Mouse (Mus musculus): ENCODE measurements around the gene Prdm5. TPM values are rescaled to one million over a fixed set of nuclear protein-coding genes. Genes with fewer than 3 reads are reported as not detected.

The Prdm5 gene
- polyA plus RNA-seq, 1 experiment from 2014 or later: 6.3 TPM

DNA sequence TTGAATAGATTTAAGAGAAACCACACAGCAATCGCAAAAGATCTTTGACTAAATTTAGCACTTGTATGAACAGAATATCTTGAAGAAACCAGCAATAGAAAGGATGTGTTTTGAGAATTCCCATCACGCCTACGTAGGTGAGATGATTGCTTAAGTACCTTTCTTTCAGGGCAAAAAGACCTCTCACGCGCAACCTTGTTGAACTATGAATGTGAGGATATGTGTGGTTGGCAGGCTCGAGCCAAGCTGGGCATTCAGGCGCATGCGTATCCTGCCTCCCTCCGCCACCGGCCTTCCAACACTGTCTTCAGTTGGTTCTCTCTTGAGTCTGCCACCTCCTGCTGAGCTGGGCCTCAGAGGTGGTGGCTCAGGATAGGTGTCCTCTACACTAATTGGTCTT lies 173.5 kb downstream of the Prdm5 start, which contains the start of gene 4930544G11Rik:
Gene 4930544G11Rik (plus strand): TSS at position 301 of the 400 bp plus-strand sequence.
- no peak within 1 kb of the TSS for H3K4me3 ChIP-seq
- no peak for ATAC-seq (replicated peaks)
- H3K36me3 ChIP-seq: no peaks in the 10 kb centered on the region
- no peak within 1 kb of the TSS for H3K4me2 ChIP-seq (replicated peaks)
- H3K27me3 ChIP-seq: no peaks in the 10 kb centered on the region
- WGBS: 98% methylated on average over 10 of the region's 10 CpGs
- no peaks in the 10 kb centered on the region for H3K4me1 ChIP-seq
- H3K27ac ChIP-seq (replicated peaks): no peak within 1 kb of the TSS
- H3K9ac ChIP-seq (replicated peaks): no peak within 1 kb of the TSS
- no peaks in the 10 kb centered on the region for H3K9me3 ChIP-seq

- H3K4me2 ChIP-seq (replicated peaks): no peak overlapping the region
- H3K36me3 ChIP-seq: no peaks in the 10 kb centered on the region
- H3K27ac ChIP-seq (replicated peaks): no peak overlapping the region
- no peak overlapping the region for H3K9ac ChIP-seq (replicated peaks)
- ATAC-seq (replicated peaks): no peak
- H3K4me3 ChIP-seq: no peak overlapping the region
- no peaks in the 10 kb centered on the region for H3K4me1 ChIP-seq
- no peaks in the 10 kb centered on the region for H3K27me3 ChIP-seq
- no peaks in the 10 kb centered on the region for H3K9me3 ChIP-seq
- 61% methylated on average over 6 of the region's 6 CpGs for WGBS
These were observed 190.8 kb downstream of the Prdm5 start for GRCm38 (mm10) chr6:65969386-65970111.

- H3K9me3 ChIP-seq: no peaks in the 10 kb centered on the region
- no peak overlapping the region for H3K4me3 ChIP-seq
- ATAC-seq (replicated peaks): no peak; the same call in 1 of the 2 replicates
- no peaks in the 10 kb centered on the region for H3K27me3 ChIP-seq
- H3K27ac ChIP-seq (replicated peaks): no peak overlapping the region
- no peaks in the 10 kb centered on the region for H3K4me1 ChIP-seq
- WGBS: 85% methylated on average over 9 of the region's 9 CpGs
- no peaks in the 10 kb centered on the region for H3K36me3 ChIP-seq
- H3K4me2 ChIP-seq (replicated peaks): no peak overlapping the region
- H3K9ac ChIP-seq (replicated peaks): no peak overlapping the region
These were observed 191.6 kb downstream of the Prdm5 start for GRCm38 (mm10) chr6:65970410-65970809.

Other genes starting within 250 kb of the Prdm5 start
- gene Ndnf, start 107.4 kb upstream of the Prdm5 start, polyA plus RNA-seq (2015; fragmentation: Nextera tagmentation; extraction: Ambion mirVana): 2.8 and 4.4 TPM in 2 replicates
- not detected in 2 replicates for gene 4930544G11Rik, start 173.6 kb downstream of the Prdm5 start, polyA plus RNA-seq (2015; fragmentation: Nextera tagmentation; extraction: Ambion mirVana)